Mouse (Mus musculus): ENCODE data around the gene Naa25.

Gene Naa25

GRCm38 (mm10) chr5:121453743-121454502, 56.2 kb downstream of the Naa25 start:
- no peak for DNase-seq

- no peak for DNase-seq
Measured at GRCm38 (mm10) chr5:121454503-121454782, 56.7 kb downstream of the Naa25 start.

GRCm38 (mm10) chr5:121455510-121456265, 58.0 kb downstream of the Naa25 start:
- DNase-seq: no peak

- no peak for DNase-seq
Measured at GRCm38 (mm10) chr5:121461339-121462170, 63.8 kb downstream of the Naa25 start.

GRCm38 (mm10) chr5:121462171-121462502, 64.4 kb downstream of the Naa25 start:
- no peak for DNase-seq

- DNase-seq: no peak
Measured at GRCm38 (mm10) chr5:121462967-121463366, 65.2 kb downstream of the Naa25 start.

GRCm38 (mm10) chr5:121463601-121464250, 66.0 kb downstream of the Naa25 start:
- DNase-seq: no peak

- no peak for DNase-seq
Measured at GRCm38 (mm10) chr5:121469566-121469965, 71.8 kb downstream of the Naa25 start.

GRCm38 (mm10) chr5:121472411-121472810, 74.7 kb downstream of the Naa25 start:
- DNase-seq: no peak

- no peak for DNase-seq
Measured at GRCm38 (mm10) chr5:121474610-121475009, 76.9 kb downstream of the Naa25 start.

GRCm38 (mm10) chr5:121476040-121476439, 78.3 kb downstream of the Naa25 start:
- DNase-seq: no peak

- DNase-seq: peak; percentile 18
Measured at GRCm38 (mm10) chr5:121477680-121478079, 79.9 kb downstream of the Naa25 start.

GRCm38 (mm10) chr5:121484801-121485200, 87.1 kb downstream of the Naa25 start:
- no peak for DNase-seq

GRCm38 (mm10) chr5:121493305-121493704, 95.6 kb downstream of the Naa25 start:
- no peak for DNase-seq

Measured in thymus, postnatal 25 days (tissue).